ENCODE assay signal across 1 mouse cellular context in the genomic region with DNA sequence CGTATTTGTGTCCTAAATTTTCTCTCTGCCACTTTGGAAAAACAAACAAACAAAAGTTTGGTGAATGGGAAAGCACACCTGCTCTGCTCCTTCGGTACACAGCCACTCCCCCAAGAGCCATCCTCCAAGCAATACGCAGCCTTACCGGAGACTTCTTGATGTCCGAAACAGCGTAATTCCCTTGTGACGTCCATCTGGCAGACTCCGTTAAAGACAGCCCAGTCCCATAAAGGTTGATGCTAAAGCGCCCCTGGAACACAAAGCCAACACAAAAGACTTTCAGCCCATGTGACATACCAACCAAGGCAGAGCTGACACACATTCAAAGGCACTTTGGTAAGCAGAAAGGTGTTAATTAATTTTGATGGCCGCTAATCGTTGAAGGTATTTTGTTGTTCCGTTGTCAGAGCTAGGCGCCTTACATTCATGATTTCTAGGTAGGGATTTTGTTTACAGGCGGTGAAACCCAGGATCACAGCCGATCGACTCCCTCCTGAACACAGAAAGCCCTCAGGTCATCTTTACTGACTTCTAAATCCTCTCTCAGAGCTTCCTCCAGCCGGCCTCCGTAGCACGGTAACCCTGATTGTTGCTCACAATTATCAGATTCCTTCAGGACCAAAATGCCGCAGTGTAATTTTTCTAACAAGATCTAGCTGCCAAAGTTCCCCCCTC.
TF ChIP-seq lines count a peak whose summit lies in the region.

No protein-coding gene starts in this region.

TF ChIP-seq in ES-E14, 5 proteins besides CTCF, POLR2A, EP300 and RAD21 (continued from another document):
- TF ChIP-seq ZNF384 (IDR thresholded peaks at IDR 0.05; ENCODE audit: low read depth, low read length): no peak
- no peak for TF ChIP-seq ZC3H11A (IDR thresholded peaks at IDR 0.05; ENCODE audit: borderline replicate concordance, low read depth, low read length)
